Mouse (Mus musculus): Measurements from ENCODE around the gene Frmpd3. TPM values are rescaled to one million over a fixed set of nuclear protein-coding genes. Genes with fewer than 3 reads are reported as not detected.

Gene Frmpd3
- polyA plus RNA-seq, 1 experiment from 2014 or later = 0.10 TPM

DNA sequence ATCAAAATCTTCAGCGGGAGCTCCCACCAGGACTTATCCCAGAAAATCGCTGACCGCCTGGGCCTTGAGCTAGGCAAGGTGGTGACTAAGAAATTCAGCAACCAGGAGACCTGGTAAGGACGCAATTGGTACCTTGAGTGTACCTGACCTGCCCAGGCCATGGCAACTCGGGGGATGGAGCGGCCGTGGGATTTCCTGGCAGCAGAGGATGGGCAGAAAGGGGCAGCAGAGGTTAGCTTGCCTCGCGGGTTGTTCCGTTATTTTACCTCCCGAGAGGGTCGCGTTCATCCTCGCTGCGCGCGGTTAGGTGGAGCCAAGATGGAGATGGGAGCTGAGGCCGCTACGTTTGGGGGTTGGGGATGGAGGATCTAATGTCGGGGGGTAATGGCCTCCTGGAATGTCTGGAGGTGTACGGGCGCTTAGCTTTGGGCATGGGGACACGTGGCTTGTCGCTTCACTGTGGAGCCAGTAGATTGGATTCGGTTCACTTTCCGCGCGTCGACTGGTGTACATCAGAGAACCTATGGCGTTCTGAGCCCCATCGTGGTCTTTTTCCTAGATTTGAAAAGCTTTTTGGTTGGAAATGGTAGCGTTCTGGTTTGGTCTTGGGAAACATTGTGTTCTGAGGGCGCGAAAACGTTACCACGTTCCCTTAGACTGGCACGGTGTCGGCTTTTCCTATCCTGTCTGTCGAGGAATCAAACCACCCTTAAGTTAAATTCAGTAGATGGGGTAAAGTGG lies 114.9 kb downstream of the Frmpd3 start:
- Histone ChIP-seq H3K9ac (peak overlapping the region; percentile 25; the same call in 1 of the 2 replicates), H3K36me3 (no peaks in the 10 kb centered on the region), H3K4me3 (replicated peaks) (peak overlapping the region; percentile 54), H3K4me2 (peak overlapping the region; percentile 72), H3K4me1 (no peaks in the 10 kb centered on the region), H3K27me3 (replicated peaks) (no peaks in the 10 kb centered on the region), H3K9me3 (no peaks in the 10 kb centered on the region), H3K27ac (no peak overlapping the region)
- ATAC-seq (ENCODE audit: insufficient read depth, low FRiP score, low read depth) = peak; percentile 36; the same call in 1 of the 2 replicates
- 21% methylated on average over 39 of the region's 39 CpGs for WGBS

DNA sequence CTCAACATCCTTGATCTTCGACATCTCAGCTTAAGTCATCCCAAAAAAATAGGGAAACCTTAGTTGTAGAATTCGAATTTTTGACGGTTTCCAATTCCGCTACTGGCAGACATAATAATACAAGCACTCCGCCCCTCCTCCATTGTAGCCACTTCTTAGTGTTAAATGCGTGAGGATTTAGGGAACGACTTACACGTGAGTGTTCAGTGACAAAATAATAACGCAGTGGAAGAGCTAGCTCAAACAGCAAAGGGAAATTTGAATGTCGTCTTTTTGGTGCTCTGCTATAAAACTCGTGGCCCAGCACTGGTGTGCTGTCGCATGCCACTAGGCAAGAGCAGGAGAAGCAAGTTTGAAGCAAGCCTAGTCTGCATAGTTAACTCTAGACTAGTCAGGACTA lies 115.4 kb downstream of the Frmpd3 start:
- H3K9ac ChIP-seq = 0 out of 2 replicates have a peak overlapping the region, but pooled peaks have one; percentile 25
- no peak for ATAC-seq (ENCODE audit: insufficient read depth, low FRiP score, low read depth)
- H3K4me2 ChIP-seq = peak overlapping the region; percentile 72
- H3K9me3 ChIP-seq = no peaks in the 10 kb centered on the region
- no peaks in the 10 kb centered on the region for H3K36me3 ChIP-seq
- peak overlapping the region; percentile 54 for H3K4me3 ChIP-seq (replicated peaks)
- H3K27me3 ChIP-seq (replicated peaks) = no peaks in the 10 kb centered on the region
- WGBS = 19% methylated on average over 12 of the region's 12 CpGs
- H3K4me1 ChIP-seq = no peaks in the 10 kb centered on the region
- H3K27ac ChIP-seq = no peak overlapping the region

DNA sequence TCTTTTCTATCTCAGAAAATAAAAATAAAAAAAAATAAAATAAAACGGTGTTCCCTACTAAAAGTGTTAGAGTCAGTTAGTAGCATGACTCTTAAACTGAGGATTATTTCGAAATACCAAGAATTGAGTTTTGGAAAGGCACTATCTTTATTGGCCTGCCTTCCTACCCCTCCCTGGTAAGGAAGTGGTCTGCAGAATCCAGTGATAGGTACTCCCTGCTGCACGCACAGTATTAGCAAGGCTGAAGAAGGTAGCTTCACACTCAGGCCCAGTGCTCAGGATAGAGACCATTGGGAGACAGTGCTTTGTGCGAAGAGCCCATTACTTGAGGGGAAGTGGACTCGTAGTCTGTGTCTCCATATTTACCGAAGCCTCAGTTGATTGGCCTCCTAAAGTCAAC lies 136.2 kb downstream of the Frmpd3 start:
- WGBS = 87% methylated on average over 6 of the region's 6 CpGs
- ATAC-seq (ENCODE audit: insufficient read depth, low FRiP score, low read depth) = no peak
- no peak overlapping the region for H3K27ac ChIP-seq
- H3K36me3 ChIP-seq = no peaks in the 10 kb centered on the region
- no peaks in the 10 kb centered on the region for H3K4me1 ChIP-seq
- no peak overlapping the region for H3K9ac ChIP-seq
- no peaks in the 10 kb centered on the region for H3K27me3 ChIP-seq (replicated peaks)
- no peak overlapping the region for H3K4me2 ChIP-seq
- H3K9me3 ChIP-seq = no peaks in the 10 kb centered on the region
- no peak overlapping the region for H3K4me3 ChIP-seq (replicated peaks)

DNA sequence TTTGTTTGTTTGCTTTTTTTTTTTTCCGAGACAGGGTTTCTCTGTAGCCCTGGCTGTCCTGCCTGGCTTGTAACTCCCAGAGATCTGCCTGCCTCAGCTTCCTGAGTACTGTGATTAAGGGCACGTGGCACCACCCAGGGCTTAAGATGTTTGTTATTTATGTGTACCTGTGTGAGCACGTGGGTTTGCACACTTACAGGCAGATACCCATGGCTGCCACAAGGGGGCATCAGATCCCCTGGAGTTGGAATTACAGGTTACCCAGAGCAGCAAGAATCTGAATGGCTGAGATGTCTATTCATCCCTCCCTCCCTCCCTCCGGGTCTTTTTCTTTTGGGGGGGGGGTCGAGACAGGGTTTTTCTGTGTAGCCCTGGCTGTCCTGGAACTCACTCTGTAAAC lies 137.1 kb downstream of the Frmpd3 start:
- Histone ChIP-seq H3K9me3 (no peaks in the 10 kb centered on the region), H3K36me3 (no peaks in the 10 kb centered on the region), H3K4me2 (no peak overlapping the region), H3K27ac (no peak overlapping the region), H3K4me1 (no peaks in the 10 kb centered on the region), H3K27me3 (replicated peaks) (no peaks in the 10 kb centered on the region), H3K9ac (no peak overlapping the region), H3K4me3 (replicated peaks) (no peak overlapping the region)
- ATAC-seq (ENCODE audit: insufficient read depth, low FRiP score, low read depth) = no peak
- WGBS = 46% methylated on average over 5 of the region's 5 CpGs

MicroRNAs within 50 kb of the gene (microRNA counts, 519-probe panel; counts per million panel counts)
- microRNA mmu-miR-3475 = 2,370 counts per million, percentile 49 among the panel's probes with 10 or more counts

Small RNA genes lying within 50 kb of the gene (microRNA-seq; reads per million reads assigned to microRNA genes)
- 4.1 reads per million, percentile 16 among the genes with 10 or more reads in this experiment for gene Mir3475

Other genes with a start within 250 kb of the Frmpd3 start
- 30.8 and 32.3 TPM in 2 replicates for gene Prps1, start 114.3 kb downstream of the Frmpd3 start, polyA plus RNA-seq (2015; fragmentation: Nextera tagmentation; extraction: Ambion mirVana)